Mouse (Mus musculus) thymus, postnatal 25 days (tissue): ENCODE data around the gene Nuak1.
"Not testable (repeated sequence)": the region's sequence is repeated elsewhere in the genome, so short reads cannot be mapped to it uniquely, and the experiment has no call there.

Source experiments
- DNase-seq: peaks from one replicate; pipeline ENCODE4 v3.0.0; 2022

The Nuak1 gene

DNA sequence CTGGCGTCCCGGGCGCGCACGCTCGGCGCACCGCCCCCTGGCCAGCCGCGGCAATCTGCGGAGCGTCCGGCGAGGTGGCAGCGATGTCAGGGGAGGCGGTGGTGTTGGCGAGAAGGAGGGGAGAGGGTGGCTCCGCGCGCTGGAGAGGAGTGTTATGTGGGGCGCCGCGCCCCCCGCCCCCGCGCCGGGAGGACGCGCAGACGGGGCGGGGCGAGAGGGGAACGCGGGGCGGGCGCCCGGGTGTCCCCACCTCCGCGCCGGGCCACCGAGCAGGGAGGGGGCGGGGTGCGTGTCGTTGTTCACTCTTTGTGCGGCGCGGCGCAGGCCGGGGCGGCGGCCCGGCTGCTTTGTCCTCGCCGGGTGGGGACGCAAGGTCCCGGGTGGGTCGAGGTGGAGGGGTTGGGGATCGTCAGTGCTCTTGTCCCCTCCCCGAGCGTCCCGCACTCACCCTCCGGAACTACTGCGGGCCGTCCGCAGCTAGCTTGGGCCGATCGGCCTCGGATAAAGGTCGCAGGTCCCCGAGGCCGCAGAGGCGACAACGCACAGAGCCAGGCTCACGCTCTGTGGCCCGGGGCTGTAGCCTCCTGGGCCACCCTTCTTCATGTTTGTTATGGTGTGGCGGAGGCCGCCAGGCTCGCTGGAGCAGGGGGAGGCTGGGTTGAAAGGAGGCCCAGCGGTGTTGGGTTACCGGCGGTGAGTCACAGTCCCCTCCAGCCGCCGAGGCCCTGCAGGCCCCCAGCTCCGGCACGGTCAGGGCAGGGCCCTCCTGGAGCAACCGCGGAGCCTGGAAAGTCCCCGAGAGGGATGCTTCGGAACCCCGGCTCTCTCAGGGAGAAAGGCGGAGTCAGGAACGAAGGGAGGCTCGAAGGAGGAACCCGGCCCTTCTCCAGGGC, at the start of gene Nuak1:
Gene Nuak1, minus strand, starts transcription at position 57 of the 893 bp plus-strand sequence.
- peak; percentile 86 for DNase-seq

DNA sequence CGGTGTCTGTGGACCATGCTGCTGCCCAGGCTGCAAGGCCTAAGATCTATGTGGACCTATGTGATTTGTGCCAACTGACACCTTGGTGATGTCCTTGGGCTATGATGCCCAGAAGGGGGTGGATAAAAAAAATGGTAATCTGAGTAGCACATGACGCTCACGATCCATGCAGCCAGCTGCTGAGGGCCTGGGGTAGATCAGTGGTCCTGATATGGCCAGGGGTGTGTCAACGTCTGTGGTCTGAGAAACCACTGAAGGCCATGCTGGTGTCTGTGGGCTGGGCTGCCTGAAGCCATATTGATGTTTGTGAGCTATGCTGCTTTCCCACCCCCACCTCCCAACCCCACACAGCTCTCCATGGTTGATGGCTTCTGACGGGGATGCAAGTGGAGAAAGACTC, 49.7 kb upstream of the Nuak1 start:
- DNase-seq: no peak

DNA sequence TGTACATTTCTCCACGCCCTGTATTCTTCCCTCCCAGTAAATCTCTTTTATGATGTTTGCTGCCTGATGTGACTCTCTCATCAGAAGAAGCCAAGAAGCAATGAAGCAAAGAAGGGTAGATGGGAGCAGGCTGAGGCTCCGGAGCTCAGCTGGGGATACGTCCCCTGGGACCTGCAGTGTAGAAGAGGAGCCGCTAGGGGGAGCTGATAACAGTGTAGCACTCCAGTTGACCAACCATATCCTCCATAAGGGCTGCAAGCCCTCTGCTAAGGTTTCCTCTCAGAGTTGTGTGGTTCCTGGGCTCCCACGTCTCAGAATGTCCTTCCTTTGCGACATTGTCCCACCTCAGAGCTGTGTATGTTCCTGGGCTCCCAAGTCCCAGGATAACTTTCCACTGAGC, 47.9 kb upstream of the Nuak1 start:
- DNase-seq: peak; percentile 74

DNA sequence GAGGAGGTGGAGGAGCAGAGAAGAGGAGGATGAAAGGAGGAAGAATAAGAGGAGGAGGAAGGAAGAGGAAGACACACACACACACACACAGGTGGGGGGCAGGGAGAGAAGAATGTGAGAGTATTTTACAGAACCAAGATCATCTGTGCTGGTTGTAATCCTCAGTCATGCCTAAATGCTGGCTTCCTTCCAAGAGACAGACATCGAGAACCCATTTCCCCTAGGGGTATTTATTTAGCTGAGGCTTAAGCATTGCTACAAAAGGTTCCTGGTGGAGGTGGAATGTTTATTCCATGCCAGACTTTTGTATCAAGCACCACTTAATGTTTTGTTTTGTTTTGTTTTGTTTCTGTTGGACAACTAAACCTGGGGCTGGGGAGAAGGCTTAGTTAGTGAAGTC, 44.3 kb upstream of the Nuak1 start:
- DNase-seq: no peak

- DNase-seq: no peak
Measured at GRCm38 (mm10) chr10:84483553-84483952, 43.2 kb upstream of the Nuak1 start.

- DNase-seq: no peak
Measured at GRCm38 (mm10) chr10:84483069-84483468, 42.7 kb upstream of the Nuak1 start.

- DNase-seq: not testable (repeated sequence)
Measured at GRCm38 (mm10) chr10:84482418-84482817, 42.0 kb upstream of the Nuak1 start.

- no peak for DNase-seq
Measured at GRCm38 (mm10) chr10:84481327-84481671, 40.9 kb upstream of the Nuak1 start.

DNA sequence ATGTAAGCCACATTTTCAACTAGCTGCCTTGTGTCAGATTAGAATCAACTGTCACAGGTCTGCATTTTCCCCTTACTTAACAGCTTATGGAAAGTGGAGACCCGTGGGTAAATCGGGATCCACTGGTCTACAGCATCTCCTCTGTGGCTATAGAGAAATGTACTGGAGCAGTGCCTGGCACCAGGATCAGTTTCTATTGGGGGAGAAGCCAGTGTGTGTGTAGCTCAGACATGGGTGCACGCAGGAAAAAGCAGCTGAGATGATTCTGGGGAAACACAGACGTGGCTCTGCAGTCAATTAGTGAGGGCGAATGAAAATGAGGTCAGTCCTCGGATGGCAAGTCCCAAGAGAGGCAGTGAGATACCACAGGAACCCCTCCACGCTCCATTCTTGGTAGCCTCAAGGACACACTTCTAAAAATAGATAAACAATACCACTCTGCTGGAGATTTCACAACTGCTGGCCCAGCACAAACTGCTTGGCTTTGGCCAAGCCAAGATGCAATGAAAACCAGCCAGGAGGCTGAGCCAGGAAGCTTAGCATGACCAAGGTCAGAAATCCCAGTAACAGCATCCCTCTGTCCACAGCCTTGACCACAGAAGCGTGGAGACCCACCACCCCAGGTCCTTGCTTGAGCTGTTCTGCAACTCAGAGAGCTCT, 40.4 kb upstream of the Nuak1 start:
- DNase-seq: no peak

DNA sequence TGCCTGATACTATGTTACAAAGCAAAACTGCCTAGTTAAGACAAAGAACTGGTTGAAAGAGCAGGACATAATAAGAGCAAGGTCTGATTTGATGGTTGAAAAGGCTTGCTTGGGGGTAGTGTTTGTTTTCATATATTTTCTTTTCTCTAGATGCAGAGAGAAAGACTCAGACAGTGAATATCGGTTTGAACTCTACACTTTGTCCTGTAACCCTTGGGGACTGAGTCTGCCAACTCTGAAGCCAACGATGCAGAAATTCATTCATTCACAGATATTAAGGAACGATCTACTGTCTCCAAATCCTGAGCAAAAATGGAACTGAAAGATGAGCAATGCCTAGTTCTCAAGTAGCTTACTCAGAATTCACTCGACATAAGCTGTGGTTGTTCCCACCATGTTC, 39.7 kb upstream of the Nuak1 start:
- DNase-seq: no peak

- no peak for DNase-seq
Measured at GRCm38 (mm10) chr10:84477613-84478076, 37.2 kb upstream of the Nuak1 start.

GRCm38 (mm10) chr10:84477045-84477612, 36.7 kb upstream of the Nuak1 start:
- DNase-seq: no peak

DNA sequence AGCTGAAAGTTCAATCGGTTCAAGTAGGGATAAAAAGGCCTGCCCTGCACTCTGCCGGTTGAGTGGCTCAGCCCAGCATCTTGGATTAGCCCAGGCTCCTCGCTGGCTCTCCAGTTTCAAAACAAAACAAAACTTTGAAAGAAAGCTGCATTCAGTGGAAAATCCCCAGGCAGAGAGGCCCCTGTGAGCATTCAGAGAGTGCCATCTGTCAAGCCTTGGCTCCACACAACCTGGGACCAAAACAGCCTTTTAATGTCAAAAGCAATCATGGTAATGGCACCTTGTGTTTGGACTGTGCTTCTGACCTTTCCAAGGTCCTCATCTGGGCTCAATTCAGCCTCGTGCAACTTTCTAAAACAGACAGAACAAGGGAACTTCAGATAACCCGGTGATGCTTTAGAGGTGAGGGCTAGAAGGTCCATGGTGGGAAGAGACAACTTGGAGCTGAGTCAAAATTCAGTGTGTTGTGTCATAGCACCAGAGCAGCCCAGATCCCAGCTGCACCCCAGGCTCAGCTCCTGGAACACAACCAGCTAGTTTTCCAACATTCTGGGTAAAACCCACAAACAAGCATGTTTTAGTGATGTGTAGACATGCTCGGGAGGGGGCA, 27.3 kb upstream of the Nuak1 start:
- no peak for DNase-seq

DNA sequence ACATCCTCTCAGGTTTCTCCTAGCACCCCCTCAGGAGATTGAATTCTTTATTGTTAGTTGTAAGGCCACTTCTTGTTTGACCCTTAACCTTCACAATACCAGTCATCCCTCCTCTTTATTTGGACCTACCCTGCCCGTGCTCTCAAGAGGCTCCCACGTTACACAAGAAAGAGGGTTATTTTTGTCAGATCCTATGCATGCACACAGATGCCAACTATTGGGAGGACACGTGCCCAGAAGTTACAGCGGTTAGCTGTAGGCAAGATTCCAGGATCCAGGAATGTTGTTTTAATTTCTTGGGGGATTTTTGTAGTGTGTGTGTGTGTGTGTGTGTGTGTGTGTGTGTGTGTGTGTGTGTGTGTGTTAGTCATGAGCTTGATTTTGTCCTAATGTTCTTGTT, 25.1 kb upstream of the Nuak1 start:
- DNase-seq: no peak

- DNase-seq: no peak
Measured at GRCm38 (mm10) chr10:84460420-84461101, 20.2 kb upstream of the Nuak1 start.

DNA sequence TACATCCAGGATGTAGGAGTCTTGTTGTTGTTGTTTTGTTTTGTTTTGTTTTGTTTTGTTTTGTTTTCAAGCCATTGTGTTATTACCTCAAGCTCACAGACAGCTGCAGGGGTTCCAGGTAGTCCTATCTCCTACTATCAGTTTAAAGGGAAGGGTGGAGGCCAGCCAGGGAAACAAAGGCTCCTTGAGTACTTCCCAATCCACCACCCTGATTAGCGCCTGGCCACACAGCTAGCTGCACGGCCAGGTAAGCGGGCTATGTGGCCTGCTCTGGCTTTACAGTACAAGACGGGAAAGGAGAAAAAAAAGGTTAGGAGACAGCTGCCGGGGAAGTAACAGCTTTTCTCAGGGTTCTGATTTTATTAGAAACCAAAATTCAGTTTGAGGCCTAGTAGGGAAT, 17.7 kb upstream of the Nuak1 start:
- no peak for DNase-seq

GRCm38 (mm10) chr10:84457539-84457938, 17.1 kb upstream of the Nuak1 start:
- no peak for DNase-seq

GRCm38 (mm10) chr10:84456632-84457320, 16.4 kb upstream of the Nuak1 start:
- DNase-seq: no peak

- DNase-seq: no peak
Measured at GRCm38 (mm10) chr10:84451883-84452282, 11.5 kb upstream of the Nuak1 start.

GRCm38 (mm10) chr10:84450654-84451053, 10.3 kb upstream of the Nuak1 start:
- DNase-seq: peak; percentile 73

- DNase-seq: no peak
Measured at GRCm38 (mm10) chr10:84449733-84450132, 9.3 kb upstream of the Nuak1 start.

DNA sequence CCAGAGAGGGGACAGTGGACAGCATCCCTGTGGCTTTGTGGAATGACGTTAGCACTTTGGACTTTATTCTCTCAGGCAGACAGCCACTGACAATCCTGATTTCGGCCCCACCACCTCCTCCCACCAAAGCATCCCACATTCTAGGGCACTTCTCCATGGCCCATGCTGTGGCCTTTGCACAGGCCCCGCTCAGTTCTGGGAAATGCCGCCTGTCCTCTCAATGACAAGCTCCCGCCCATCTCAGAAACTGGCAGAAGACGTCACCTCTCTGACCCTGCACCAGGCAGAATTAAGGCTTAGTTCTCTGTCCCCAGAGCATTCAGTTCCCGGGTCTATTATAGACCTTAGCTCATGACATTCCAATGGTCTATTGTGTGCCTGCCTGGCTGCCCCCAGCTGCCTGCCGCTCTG, 7.0 kb upstream of the Nuak1 start:
- DNase-seq: no peak
